Mouse (Mus musculus) spleen, postnatal 4 days (tissue): ENCODE measurements around the gene Efcab9.

Experiments used
- DNase-seq, 2 experiments: peaks; one replicate each; pipeline ENCODE4 v3.0.0; 2022; ENCODE audit warnings: low spot score in 2 of 2

Gene Efcab9

GRCm38 (mm10) chr11:32495283-32495682 is 36.6 kb downstream of the Efcab9 start:
- DNase-seq: no peak

GRCm38 (mm10) chr11:32493312-32493711 is 38.6 kb downstream of the Efcab9 start:
- no peak for DNase-seq

GRCm38 (mm10) chr11:32491079-32491478 is 40.8 kb downstream of the Efcab9 start:
- no peak for DNase-seq

- DNase-seq: no peak
Measured at GRCm38 (mm10) chr11:32488808-32489670, 42.8 kb downstream of the Efcab9 start.

- DNase-seq: no peak
Measured at GRCm38 (mm10) chr11:32488344-32488743, 43.5 kb downstream of the Efcab9 start.

GRCm38 (mm10) chr11:32487501-32487900 is 44.4 kb downstream of the Efcab9 start:
- no peak for DNase-seq

- no peak for DNase-seq
Measured at GRCm38 (mm10) chr11:32486621-32487020, 45.3 kb downstream of the Efcab9 start.

- DNase-seq: no peak
Measured at GRCm38 (mm10) chr11:32485290-32485689, 46.6 kb downstream of the Efcab9 start.

GRCm38 (mm10) chr11:32481525-32481924 is 50.4 kb downstream of the Efcab9 start:
- DNase-seq: no peak

GRCm38 (mm10) chr11:32475487-32476236 is 56.2 kb downstream of the Efcab9 start:
- no peak for DNase-seq

- DNase-seq: no peak
Measured at GRCm38 (mm10) chr11:32474725-32475124, 57.2 kb downstream of the Efcab9 start.
